Mouse (Mus musculus) forebrain, embryonic 16.5 days (tissue): ENCODE measurements at regions not wholly inside any gene's neighbourhood (a gene's known extent, or its start where the extent isn't known, plus 50 kb on each side); places are given as distances from the start of the nearest gene placed in this dataset.

Experiments used
- ATAC-seq: fragments of 200-750 bp; cut with Nextera tagmentation; 2 replicates; pipeline ENCODE4 v1.8.0; 2017; ENCODE audit warnings: mild to moderate bottlenecking, moderate library complexity
- H3K27ac ChIP-seq: fragments of 300-500 bp; sonication (generic); 2 replicates; pipeline ENCODE4 v1.5.1; 2014; ENCODE audit warnings: low read length, control low read depth
- H3K27me3 ChIP-seq: fragments of 300-500 bp; sonication (generic); replicated peaks from 2 replicates; pipeline ENCODE4 v1.6.1; 2014; ENCODE audit warnings: low read length; ENCODE audit not compliant: control insufficient read depth, insufficient read depth
- H3K36me3 ChIP-seq: fragments of 300-500 bp; sonication (generic); 2 replicates; pipeline ENCODE4 v1.6.1; 2014; ENCODE audit not compliant: control insufficient read depth, insufficient read depth
- H3K4me1 ChIP-seq: fragments of 300-500 bp; sonication (generic); replicated peaks from 2 replicates; pipeline ENCODE4 v1.6.1; 2014; ENCODE audit warnings: low read length; ENCODE audit not compliant: control insufficient read depth, insufficient read depth
- H3K4me2 ChIP-seq: fragments of 300-500 bp; sonication (generic); 2 replicates; pipeline ENCODE4 v1.6.1; 2014; ENCODE audit warnings: mild to moderate bottlenecking, low read length, control low read depth
- H3K4me3 ChIP-seq: fragments of 300-500 bp; sonication (generic); replicated peaks from 2 replicates; pipeline ENCODE4 v1.5.1; 2014; ENCODE audit warnings: mild to moderate bottlenecking, low read length, control low read depth
- H3K9ac ChIP-seq: fragments of 300-500 bp; sonication (generic); replicated peaks from 2 replicates; pipeline ENCODE4 v1.6.1; 2014; ENCODE audit warnings: low read depth, low read length, control low read depth
- H3K9me3 ChIP-seq: fragments of 300-500 bp; sonication (generic); 2 replicates; pipeline ENCODE4 v1.6.1; 2016; ENCODE audit warnings: low read length; ENCODE audit not compliant: control insufficient read depth
- WGBS: fragments of 180-500 bp; shearing (Covaris S2); extraction: QIAGEN DNeasy Blood & Tissue Kit; methylation state at CpG from one replicate; pipeline ENCODE4 v1.1.7; 2014; 5-methylcytosine and 5-hydroxymethylcytosine counted together

DNA sequence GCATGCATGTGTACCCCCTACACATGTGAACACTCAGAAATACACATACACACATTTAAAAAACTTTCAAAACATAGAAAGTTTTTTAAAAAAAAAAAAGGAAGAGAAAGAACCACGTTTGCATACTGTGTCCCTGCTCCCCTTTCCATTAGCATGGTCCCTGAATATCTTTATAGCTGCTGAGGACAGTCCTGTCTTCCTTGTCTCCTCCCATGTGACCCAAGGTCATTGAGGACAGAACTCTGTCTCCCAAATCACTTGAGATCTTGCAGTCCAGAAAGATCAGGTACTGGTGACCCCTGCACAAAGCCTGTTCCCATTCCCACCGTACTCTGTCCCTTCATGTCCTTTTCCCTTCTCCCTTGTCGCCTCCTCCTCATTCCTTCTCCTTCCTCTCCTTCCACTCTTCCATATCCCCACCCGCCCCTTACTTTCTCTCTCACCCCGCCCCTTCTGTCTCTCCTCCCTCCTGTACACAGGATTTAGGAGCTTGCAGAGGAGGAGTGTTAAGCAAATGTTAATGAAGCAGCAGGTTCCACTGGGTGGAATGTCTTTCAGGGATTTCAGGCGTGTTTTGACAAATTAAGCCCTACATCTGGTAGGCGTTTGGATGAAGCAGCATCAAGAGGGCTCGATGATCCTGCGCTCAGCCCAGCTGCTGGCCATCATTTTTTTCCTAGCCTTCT, 125.6 kb downstream of the Cxcl12 start:
- WGBS, result 14% methylated on average over 9 of the region's 9 CpGs
- Histone ChIP-seq H3K9ac (no peak overlapping the region), H3K4me2 (no peak overlapping the region), H3K9me3 (no peaks in the 10 kb centered on the region), H3K27ac (no peak overlapping the region), H3K27me3 (no peaks in the 10 kb centered on the region), H3K36me3 (no peaks in the 10 kb centered on the region), H3K4me1 (no peaks in the 10 kb centered on the region), H3K4me3 (no peak overlapping the region)
- no peak for ATAC-seq

DNA sequence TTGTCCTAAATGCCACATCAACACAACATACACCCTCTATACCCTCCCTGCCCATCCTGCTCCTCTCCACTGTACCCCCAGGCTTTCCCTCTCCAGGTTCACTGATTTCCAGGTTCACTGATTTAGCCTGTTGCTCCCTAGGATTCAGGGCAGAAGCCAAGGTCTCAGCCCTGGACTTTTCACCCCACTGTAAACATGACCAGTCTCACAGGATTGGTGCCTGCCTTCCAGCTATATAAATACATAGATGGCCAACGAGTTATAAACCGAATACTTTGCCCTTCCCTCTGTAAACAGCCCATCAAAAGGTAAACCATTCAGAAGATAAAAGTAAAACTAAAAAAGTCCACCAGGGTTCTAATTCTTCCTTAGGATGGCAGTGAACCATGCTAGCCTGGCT, 129.6 kb downstream of the Cxcl12 start:
- H3K36me3 ChIP-seq, result no peaks in the 10 kb centered on the region
- no peaks in the 10 kb centered on the region for H3K4me1 ChIP-seq
- no peak overlapping the region for H3K9ac ChIP-seq
- H3K4me2 ChIP-seq, result no peak overlapping the region
- no peak for ATAC-seq
- H3K27ac ChIP-seq, result no peak overlapping the region
- no peaks in the 10 kb centered on the region for H3K9me3 ChIP-seq
- 90% methylated on average over 2 of the region's 2 CpGs for WGBS
- H3K27me3 ChIP-seq, result no peaks in the 10 kb centered on the region
- H3K4me3 ChIP-seq, result no peak overlapping the region

DNA sequence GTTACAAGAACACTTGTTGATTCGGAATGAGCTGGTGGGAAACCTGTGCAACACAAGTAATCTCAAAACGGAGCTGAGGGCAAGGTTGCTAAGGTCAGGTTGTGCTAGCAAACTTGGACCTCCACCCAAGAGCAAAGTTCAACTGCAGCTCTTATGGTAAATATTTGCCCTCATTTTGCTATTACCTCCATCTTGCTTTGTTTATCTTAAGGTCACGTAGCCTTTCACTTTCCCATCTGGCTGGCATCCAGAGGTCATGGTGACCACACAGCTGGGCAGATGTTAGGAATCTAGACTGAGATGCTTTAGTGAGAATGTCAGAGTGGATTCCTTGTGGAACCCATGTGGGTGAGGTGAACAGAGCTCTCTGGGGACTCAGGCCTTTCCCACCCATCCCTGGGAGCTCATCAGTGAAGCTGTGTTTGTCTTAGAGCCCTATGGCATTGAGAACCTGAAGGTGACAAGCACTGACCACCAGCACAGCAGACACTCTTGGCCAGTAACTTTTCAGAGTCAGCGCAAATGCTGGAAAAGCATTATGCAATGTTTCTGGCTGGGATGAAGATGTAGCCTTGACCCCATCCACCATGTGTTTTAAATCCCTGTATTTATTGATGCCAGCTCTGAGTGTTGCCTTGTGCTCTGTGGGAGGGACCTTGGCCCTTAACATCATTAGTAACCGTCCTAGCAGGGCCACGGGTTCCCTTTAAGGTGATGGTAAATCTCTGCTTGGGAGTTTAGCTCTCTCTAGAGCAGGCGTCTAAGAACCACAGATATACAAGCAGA, 131.4 kb downstream of the Cxcl12 start:
- H3K27me3 ChIP-seq, result no peaks in the 10 kb centered on the region
- WGBS, result 89% methylated on average over 7 of the region's 7 CpGs
- ATAC-seq, result no peak
- H3K9ac ChIP-seq, result no peak overlapping the region
- H3K4me3 ChIP-seq, result no peak overlapping the region
- H3K4me1 ChIP-seq, result no peaks in the 10 kb centered on the region
- no peaks in the 10 kb centered on the region for H3K36me3 ChIP-seq
- no peak overlapping the region for H3K4me2 ChIP-seq
- no peak overlapping the region for H3K27ac ChIP-seq
- no peaks in the 10 kb centered on the region for H3K9me3 ChIP-seq

DNA sequence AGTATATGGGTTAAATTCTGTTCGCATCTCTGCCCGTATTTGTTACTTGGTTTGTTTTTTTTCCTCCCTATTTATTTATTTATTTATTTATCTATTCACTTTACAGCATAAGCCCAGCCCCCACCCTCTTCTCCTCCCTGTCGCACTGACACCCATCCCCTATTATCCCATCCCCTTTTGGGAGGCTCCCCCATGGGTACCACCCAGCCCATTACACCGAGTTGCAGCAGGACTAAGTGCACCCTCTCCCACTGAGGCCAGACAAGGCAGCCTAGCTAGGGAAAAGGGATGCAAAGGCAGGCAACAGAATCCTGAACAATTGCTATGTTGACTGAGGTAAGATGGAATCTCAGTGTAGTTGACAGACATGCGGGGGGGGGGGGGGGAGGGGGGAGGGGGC, 135.0 kb downstream of the Cxcl12 start:
- no peaks in the 10 kb centered on the region for H3K4me1 ChIP-seq
- H3K9me3 ChIP-seq, result no peaks in the 10 kb centered on the region
- no peaks in the 10 kb centered on the region for H3K36me3 ChIP-seq
- 53% methylated on average over 4 of the region's 5 CpGs for WGBS
- ATAC-seq, result no peak
- no peak overlapping the region for H3K4me3 ChIP-seq
- no peaks in the 10 kb centered on the region for H3K27me3 ChIP-seq
- H3K27ac ChIP-seq, result no peak overlapping the region
- no peak overlapping the region for H3K4me2 ChIP-seq
- H3K9ac ChIP-seq, result no peak overlapping the region

DNA sequence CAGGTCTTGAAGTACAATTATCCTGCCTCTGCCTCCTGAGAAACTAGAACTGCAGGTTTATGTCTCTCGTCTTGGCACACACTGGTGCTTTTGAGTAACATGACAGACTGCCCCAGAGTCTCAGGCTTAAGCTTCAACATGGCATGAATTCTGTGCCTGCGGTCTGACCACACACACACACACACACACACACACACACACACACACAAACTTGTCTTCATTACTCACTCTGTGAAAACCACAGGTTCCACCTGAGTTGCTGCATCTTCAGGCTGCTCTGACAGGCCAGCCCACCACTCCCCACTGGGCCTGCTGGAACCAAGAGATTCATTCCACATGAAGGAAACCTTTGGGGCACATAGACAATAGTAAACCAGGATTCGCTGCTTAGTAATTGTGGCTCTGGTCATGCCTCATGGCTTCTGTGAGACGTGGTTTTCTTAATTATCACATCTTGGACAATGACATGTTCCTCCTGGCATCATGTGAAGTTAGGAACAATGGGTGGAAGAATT, 137.5 kb downstream of the Cxcl12 start:
- no peak overlapping the region for H3K27ac ChIP-seq
- no peak overlapping the region for H3K4me2 ChIP-seq

DNA sequence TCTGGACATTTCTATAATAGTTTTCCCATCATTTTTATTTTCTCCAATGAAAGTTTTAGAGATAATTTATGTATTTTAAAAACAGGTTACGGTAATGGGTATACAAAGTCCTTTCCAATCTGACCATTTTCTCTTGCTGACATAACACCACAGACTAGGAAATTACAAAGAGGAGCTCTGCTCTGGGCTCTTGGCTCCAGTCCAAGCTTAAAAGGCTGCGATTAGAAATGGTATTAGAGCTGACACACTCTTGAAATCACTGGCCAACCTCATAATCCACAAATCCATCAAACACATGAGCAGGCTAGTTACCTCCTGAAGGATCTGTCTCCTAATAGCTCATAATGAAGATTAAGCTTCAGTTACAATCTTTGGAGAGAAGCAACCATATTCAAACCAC, 140.3 kb downstream of the Cxcl12 start:
- H3K4me1 ChIP-seq, result no peaks in the 10 kb centered on the region
- H3K27ac ChIP-seq, result no peak overlapping the region
- 70% methylated on average over 2 of the region's 2 CpGs for WGBS
- no peak overlapping the region for H3K4me2 ChIP-seq
- H3K4me3 ChIP-seq, result no peak overlapping the region
- no peak overlapping the region for H3K9ac ChIP-seq
- H3K9me3 ChIP-seq, result no peaks in the 10 kb centered on the region
- no peaks in the 10 kb centered on the region for H3K36me3 ChIP-seq
- no peak for ATAC-seq
- H3K27me3 ChIP-seq, result no peaks in the 10 kb centered on the region

More for the DNA sequence above, 137.5 kb downstream of the Cxcl12 start:
- H3K4me1 ChIP-seq, result no peaks in the 10 kb centered on the region
- H3K4me3 ChIP-seq, result no peak overlapping the region
- no peaks in the 10 kb centered on the region for H3K36me3 ChIP-seq
- ATAC-seq, result no peak
- WGBS, result 77% methylated on average over 4 of the region's 4 CpGs
- H3K27me3 ChIP-seq, result no peaks in the 10 kb centered on the region
- H3K9ac ChIP-seq, result no peak overlapping the region
- H3K9me3 ChIP-seq, result no peaks in the 10 kb centered on the region

DNA sequence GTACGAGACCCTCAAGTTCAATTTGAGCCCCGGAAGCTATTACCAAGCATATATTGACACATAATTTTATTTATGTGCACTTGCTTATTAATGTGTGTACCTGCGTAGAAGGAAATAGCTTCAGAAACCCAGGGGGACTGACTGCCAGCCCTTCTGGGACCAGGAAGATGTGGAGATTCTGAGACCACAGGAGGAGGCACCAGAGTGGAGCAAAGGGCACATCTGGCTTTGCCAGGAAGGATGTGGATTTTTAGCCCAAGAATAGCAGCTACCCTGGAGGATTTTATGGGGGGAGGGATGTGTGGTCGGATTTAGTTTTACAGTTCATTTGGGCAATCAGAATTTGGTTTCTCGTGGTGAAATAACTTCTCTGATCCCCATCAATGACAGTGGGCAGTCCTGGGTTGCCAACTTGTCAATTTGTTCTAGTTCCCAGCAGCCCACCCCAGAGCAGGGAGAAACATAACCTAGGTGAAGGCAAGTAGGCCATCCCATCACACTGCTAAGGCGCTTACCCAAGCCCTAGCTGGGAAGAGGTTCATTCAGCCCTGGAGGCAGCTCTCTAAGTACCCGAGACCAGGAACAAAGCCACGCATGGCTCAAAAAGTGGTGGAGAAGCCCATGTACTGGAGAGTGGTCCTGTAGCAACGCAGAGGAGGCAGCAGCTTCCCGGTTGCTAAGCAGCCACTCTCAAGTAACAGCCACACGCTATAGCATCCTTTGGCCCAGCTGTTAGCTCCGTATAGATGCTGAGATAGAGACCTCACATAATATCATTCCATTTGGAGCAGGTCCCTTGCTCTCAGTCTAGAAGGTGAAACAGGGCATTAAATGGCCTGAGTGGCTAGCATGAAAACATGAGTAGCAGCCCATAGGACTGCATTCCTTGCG, 144.8 kb downstream of the Cxcl12 start:
- Histone ChIP-seq H3K4me1 (no peaks in the 10 kb centered on the region), H3K27ac (no peak overlapping the region), H3K4me3 (no peak overlapping the region), H3K27me3 (no peaks in the 10 kb centered on the region), H3K9ac (no peak overlapping the region), H3K4me2 (no peak overlapping the region), H3K36me3 (no peaks in the 10 kb centered on the region), H3K9me3 (peaks cover 5% of the 10 kb centered on the region)
- peak; percentile 66; the same call in 1 of the 2 replicates for ATAC-seq
- 64% methylated on average over 13 of the region's 13 CpGs for WGBS

DNA sequence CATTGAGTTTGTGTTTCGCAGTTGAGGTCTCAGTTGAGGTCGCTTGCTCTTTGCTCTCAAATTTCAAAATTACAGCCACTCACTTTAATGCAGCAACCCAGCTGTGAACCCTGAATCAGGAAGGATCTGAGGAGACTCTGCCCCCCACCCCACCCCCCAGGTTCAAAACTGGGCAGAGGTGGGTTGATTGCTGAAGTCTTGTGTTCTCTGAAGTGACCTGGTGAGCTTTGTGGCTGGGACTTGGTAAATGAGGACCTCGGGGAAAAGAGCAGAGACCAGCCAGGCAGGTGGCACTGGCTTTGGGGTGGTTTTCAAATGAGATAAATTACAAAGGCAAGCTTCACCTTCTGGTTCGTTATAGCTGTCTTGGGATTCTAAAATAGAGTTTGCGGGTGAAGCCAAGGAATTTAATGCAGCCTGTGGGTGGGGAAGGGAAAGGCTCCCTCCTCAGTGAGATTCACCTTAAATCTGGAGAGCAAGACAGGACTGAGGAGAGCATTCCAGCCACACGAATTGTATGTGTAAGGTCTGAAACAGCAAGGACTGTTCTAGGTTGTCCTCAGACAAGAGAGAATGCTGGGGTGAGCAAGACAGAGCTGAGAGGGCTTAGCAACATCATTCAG, 145.7 kb downstream of the Cxcl12 start:
- Histone ChIP-seq H3K27ac (no peak overlapping the region), H3K36me3 (no peaks in the 10 kb centered on the region), H3K9me3 (peaks cover 5% of the 10 kb centered on the region), H3K27me3 (no peaks in the 10 kb centered on the region), H3K9ac (no peak overlapping the region), H3K4me2 (no peak overlapping the region), H3K4me3 (no peak overlapping the region), H3K4me1 (no peaks in the 10 kb centered on the region)
- WGBS, result 29% methylated on average over 6 of the region's 6 CpGs
- ATAC-seq, result no peak

DNA sequence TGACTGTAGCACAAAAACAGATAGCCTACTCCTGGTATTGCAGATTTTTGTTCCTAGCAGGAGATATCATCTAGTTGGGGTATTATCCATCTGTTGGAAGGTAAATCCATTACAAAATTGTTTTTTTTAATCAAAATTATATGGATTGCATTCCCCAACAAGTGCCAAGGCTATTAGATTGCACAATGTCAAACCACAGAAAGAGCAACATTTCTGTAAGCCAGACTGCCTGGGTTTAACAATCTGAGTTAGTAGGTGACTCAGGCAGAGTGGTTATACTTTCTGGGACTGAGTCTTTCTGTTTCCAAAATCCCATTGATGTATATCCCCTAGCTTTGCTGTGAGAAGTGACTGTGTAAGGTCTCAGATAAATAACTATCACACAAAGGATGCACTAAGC, 155.0 kb downstream of the Cxcl12 start:
- H3K27ac ChIP-seq, result no peak overlapping the region
- H3K9ac ChIP-seq, result no peak overlapping the region
- no peak overlapping the region for H3K4me3 ChIP-seq
- no peaks in the 10 kb centered on the region for H3K27me3 ChIP-seq
- no peaks in the 10 kb centered on the region for H3K36me3 ChIP-seq
- H3K4me2 ChIP-seq, result no peak overlapping the region
- 0 out of 2 replicates have a peak, but pooled peaks cover 2% of the 10 kb centered on the region for H3K4me1 ChIP-seq
- no peak for ATAC-seq
- no peaks in the 10 kb centered on the region for H3K9me3 ChIP-seq
